Mouse (Mus musculus) neural tube, embryonic 15.5 days (tissue): ENCODE measurements around the gene Slit2. TPM values are rescaled to one million over a fixed set of nuclear protein-coding genes. Genes with fewer than 3 reads are reported as not detected.

ENCODE experiments used
- ATAC-seq: fragments of 200-750 bp; cut with Nextera tagmentation; 2 replicates; pipeline ENCODE4 v1.8.0; 2017; ENCODE audit warnings: mild to moderate bottlenecking, moderate TSS enrichment, moderate library complexity; ENCODE audit not compliant: low FRiP score
- H3K27ac ChIP-seq: fragments of 300-500 bp; sonication (generic); replicated peaks from 2 replicates; pipeline ENCODE4 v1.5.1; 2015; ENCODE audit warnings: mild to moderate bottlenecking, inconsistent platforms
- H3K27me3 ChIP-seq: fragments of 300-500 bp; sonication (generic); replicated peaks from 2 replicates; pipeline ENCODE4 v1.6.1; 2015; ENCODE audit warnings: inconsistent platforms
- H3K36me3 ChIP-seq: fragments of 300-500 bp; sonication (generic); 2 replicates; pipeline ENCODE4 v1.6.1; 2015; ENCODE audit warnings: inconsistent platforms
- H3K4me1 ChIP-seq: fragments of 300-500 bp; sonication (generic); 2 replicates; pipeline ENCODE4 v1.6.1; 2015; ENCODE audit warnings: inconsistent platforms
- H3K4me2 ChIP-seq: fragments of 300-500 bp; sonication (generic); 2 replicates; pipeline ENCODE4 v1.6.1; 2015; ENCODE audit warnings: inconsistent platforms, mild to moderate bottlenecking, moderate library complexity
- H3K4me3 ChIP-seq: fragments of 300-500 bp; sonication (generic); replicated peaks from 2 replicates; pipeline ENCODE4 v1.5.1; 2015; ENCODE audit warnings: mild to moderate bottlenecking, inconsistent platforms
- H3K9ac ChIP-seq: fragments of 300-500 bp; sonication (generic); replicated peaks from 2 replicates; pipeline ENCODE4 v1.6.1; 2015; ENCODE audit warnings: mild to moderate bottlenecking, inconsistent platforms
- H3K9me3 ChIP-seq: fragments of 300-500 bp; sonication (generic); replicated peaks from 2 replicates; pipeline ENCODE4 v1.6.1; 2016; ENCODE audit warnings: inconsistent platforms
- WGBS: fragments of 180-500 bp; shearing (Covaris S2); methylation state at CpG from one replicate; pipeline ENCODE4 v1.1.7; 2015; ENCODE audit warnings: mixed read lengths; 5-methylcytosine and 5-hydroxymethylcytosine counted together
- polyA plus RNA-seq: library from polyadenylated mRNA; unstranded; fragments of >200 nt; fragmentation: Nextera tagmentation; extraction: Ambion mirVana; gene quantifications from 2 replicates; pipeline ENCODE4 v1.2.1, GENCODE M21; 2015

The Slit2 gene
- polyA plus RNA-seq: 32.9 and 39.1 TPM in 2 replicates

DNA sequence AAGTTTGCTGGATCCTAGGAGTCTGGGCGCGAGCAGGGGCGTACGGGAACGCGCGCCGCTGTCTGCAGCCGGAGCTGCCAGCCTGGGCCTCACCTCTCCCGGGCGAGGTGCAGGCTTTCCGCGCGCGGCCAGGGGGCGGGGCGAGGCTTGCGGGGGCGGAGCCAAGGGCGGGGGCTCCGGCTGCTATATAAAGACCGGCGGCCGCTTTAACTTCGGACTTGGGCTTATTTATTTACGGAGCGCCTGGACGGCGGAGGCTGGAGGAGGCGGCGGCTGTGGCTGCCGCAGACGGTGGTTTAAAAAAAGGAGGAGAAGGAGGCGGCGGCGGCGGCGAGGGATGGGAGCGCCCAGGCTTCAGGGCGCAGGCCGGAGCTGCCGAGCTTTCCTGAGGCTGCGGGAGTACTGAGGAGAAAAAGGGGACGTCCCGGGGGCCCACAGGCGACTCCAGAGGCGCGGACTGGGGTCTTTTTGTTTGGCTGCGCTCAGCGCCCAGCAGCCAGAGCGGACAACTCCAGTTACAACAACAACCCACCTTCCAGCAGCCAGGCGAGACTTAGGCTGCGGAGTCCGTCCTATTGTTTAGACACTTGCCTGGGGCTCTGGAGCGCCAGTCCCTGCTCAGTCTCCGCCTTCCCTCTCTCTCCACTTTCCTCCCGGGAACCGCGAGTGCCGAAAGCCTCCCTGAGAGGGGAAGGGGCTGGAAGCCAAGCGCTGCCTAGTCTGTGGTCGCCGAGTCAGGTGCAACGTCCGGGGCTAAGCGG, at the start of gene Slit2:
TSS of gene Slit2 (plus strand) at position 198 of the 761 bp plus-strand sequence.
- Histone ChIP-seq H3K4me3 (peak within 1 kb of the TSS; percentile 72), H3K36me3 (no peaks in the 10 kb centered on the region), H3K27me3 (no peaks in the 10 kb centered on the region), H3K27ac (peak within 1 kb of the TSS; percentile 72), H3K4me2 (peak within 1 kb of the TSS; percentile 89), H3K4me1 (peaks cover 28% of the 10 kb centered on the region), H3K9ac (peak within 1 kb of the TSS; percentile 77), H3K9me3 (no peaks in the 10 kb centered on the region)
- 0% methylated on average over 65 of the region's 66 CpGs for WGBS
- peak; percentile 89 for ATAC-seq

DNA sequence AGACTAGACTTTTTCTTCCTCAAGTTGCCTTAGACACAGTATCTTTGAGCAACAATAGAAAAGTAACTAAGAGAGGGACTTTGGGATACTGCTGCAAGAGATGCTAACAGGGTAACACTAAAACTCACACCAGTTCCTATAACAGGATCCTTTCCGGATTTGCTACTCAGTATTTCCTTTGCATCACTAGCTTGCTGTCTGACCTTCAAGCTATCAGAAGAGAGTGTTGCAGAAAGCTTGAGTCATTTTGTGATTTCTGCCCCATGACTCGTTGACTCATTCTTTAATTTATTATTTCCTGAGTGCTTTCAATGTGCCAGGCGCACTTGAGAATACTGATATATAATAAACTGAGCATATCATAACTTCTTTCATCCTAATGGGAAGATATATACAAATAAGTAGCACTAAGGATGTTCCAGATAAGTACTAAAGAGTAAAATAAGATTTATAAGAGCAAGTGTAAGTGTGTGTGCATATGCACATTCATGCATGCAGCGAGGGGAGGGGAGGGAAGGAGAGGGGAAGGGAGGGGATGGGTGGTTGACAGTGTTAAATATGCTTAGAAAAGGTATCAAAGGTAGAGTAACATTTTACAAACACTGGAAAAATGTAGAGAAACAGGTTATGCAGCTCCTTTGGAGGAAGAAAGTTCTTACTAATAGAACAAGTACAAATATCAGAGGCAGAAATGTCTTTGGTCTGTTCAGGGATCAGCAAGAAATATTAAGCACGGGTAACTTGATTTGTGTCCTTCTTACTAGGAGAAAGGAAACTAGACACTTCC, 44.2 kb upstream of the Slit2 start:
- no peaks in the 10 kb centered on the region for H3K36me3 ChIP-seq
- no peaks in the 10 kb centered on the region for H3K27me3 ChIP-seq
- no peaks in the 10 kb centered on the region for H3K4me1 ChIP-seq
- no peak overlapping the region for H3K4me3 ChIP-seq
- no peak overlapping the region for H3K4me2 ChIP-seq
- H3K9ac ChIP-seq: no peak overlapping the region
- ATAC-seq: no peak
- H3K27ac ChIP-seq: no peak overlapping the region
- no peaks in the 10 kb centered on the region for H3K9me3 ChIP-seq
- WGBS: 80% methylated on average over 5 of the region's 5 CpGs

DNA sequence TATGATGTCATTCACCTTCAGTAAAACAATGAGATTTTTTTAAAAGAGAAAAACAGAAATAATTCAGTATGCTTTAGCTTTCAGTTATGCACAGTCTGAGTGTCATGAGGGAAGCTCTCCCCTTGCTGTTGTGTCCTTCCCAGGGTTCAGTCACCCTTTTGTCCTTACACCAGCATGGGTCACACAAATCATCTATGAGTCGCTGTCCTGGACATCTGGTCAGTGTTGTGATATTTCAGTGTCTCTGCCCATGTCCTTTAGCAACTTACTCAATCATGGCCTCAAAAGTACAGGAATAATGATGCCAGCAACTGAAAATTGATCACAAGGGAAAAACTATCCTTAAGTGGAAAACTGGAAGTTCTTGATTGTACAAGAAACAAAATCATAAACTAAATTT, 26.5 kb upstream of the Slit2 start:
- ATAC-seq: no peak
- Histone ChIP-seq H3K9ac (no peak overlapping the region), H3K27ac (no peak overlapping the region), H3K27me3 (no peaks in the 10 kb centered on the region), H3K36me3 (no peaks in the 10 kb centered on the region), H3K4me2 (no peak overlapping the region), H3K9me3 (no peaks in the 10 kb centered on the region), H3K4me3 (no peak overlapping the region), H3K4me1 (no peaks in the 10 kb centered on the region)
- 72% methylated on average over 1 of the region's 1 CpGs for WGBS

DNA sequence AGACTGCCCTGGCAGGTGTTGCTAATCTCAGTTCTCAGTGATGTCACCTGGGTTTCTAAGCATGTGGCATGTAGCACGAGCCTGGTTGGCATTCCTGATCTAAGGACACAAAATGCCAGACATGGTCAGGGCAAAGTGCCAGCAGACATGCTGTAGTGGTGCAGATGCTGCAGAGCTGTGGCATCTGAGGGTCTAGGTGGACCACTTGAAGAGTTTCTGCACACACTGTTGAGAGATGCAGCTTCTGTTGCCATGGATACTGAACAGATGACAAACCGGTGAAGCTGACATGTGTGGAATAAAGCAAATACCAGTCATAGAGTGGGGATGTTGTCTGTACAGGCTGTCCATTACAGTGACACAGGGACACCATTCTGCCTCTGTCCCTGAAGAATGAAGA, 7.1 kb upstream of the Slit2 start:
- Histone ChIP-seq H3K9me3 (no peaks in the 10 kb centered on the region), H3K27ac (no peak overlapping the region), H3K4me1 (no peaks in the 10 kb centered on the region), H3K9ac (no peak overlapping the region), H3K4me3 (no peak overlapping the region), H3K27me3 (no peaks in the 10 kb centered on the region), H3K36me3 (no peaks in the 10 kb centered on the region), H3K4me2 (no peak overlapping the region)
- no peak; the same call in 1 of the 2 replicates for ATAC-seq
- WGBS: 55% methylated on average over 2 of the region's 2 CpGs

DNA sequence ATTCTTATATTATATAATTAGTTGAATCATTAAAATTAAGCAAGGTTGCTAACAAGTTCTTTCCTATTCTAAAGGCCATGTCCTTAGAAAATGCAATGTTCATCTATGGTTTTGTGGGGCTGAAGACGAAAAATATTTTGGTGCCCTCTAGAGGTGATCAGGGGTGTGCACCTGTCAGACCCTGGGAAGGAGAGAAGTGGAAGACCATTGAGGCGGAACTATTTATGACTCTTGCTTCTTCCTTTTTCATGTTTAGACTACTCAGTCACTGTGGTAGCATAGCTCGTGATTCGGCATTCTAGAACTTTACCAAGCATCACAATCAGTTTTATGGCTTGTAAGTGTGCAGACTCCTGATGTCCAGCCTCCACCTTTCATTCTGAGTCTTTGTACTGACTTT, 3.6 kb upstream of the Slit2 start:
- ATAC-seq: no peak
- no peak overlapping the region for H3K4me3 ChIP-seq
- H3K9ac ChIP-seq: no peak overlapping the region
- no peaks in the 10 kb centered on the region for H3K9me3 ChIP-seq
- H3K27me3 ChIP-seq: no peaks in the 10 kb centered on the region
- peaks cover 14% of the 10 kb centered on the region for H3K4me1 ChIP-seq
- WGBS: 21% methylated on average over 4 of the region's 4 CpGs
- H3K36me3 ChIP-seq: no peaks in the 10 kb centered on the region
- H3K27ac ChIP-seq: no peak overlapping the region
- no peak overlapping the region for H3K4me2 ChIP-seq

DNA sequence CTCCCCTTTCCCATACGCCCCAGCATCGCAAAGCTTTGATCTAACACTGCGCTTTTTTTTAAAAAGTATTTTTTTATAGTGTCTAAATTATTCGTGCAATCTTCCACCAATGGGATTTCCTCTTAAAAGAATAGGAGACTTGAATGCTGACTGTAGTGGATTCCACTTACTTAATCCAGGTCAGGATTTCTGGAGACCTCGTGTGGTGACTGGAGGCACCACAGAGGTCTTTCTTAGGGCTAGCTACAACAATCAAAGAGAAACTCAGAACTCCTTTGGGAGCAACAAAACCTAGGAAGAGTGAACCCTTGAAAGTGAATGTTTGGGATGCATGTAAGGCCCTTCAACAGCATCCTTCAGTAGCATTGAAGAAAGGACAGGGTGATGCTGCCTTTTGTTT, 2.5 kb upstream of the Slit2 start:
- Histone ChIP-seq H3K9me3 (no peaks in the 10 kb centered on the region), H3K4me1 (peaks cover 25% of the 10 kb centered on the region), H3K9ac (no peak overlapping the region), H3K4me2 (no peak overlapping the region), H3K4me3 (no peak overlapping the region), H3K36me3 (no peaks in the 10 kb centered on the region), H3K27ac (no peak overlapping the region), H3K27me3 (no peaks in the 10 kb centered on the region)
- no peak for ATAC-seq
- WGBS: 29% methylated on average over 5 of the region's 5 CpGs

DNA sequence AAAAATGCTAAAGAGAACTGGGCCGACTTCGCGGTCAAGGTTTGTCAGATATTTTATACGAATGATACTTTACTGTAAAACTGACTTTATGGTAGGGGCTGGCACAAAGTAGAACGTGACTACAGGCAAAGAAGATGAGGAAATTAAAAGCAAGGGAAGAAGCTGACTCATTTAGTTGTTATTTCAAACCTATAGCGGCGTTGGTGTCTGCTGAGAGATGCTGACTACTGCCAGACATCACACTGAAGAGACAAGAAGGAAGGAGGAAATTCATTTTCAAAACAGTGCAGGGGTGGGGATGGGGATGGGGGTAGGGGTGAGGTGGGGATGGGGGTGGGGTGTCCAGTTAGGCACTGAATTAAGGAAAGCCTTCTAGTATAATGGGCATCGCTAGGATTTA, 987 bp upstream of the Slit2 start:
- Histone ChIP-seq H3K27ac (no peak overlapping the region), H3K36me3 (no peaks in the 10 kb centered on the region), H3K9me3 (no peaks in the 10 kb centered on the region), H3K4me2 (peak overlapping the region; percentile 89), H3K4me3 (no peak overlapping the region), H3K9ac (no peak overlapping the region), H3K27me3 (no peaks in the 10 kb centered on the region), H3K4me1 (peaks cover 28% of the 10 kb centered on the region)
- 57% methylated on average over 8 of the region's 8 CpGs for WGBS
- ATAC-seq: no peak

DNA sequence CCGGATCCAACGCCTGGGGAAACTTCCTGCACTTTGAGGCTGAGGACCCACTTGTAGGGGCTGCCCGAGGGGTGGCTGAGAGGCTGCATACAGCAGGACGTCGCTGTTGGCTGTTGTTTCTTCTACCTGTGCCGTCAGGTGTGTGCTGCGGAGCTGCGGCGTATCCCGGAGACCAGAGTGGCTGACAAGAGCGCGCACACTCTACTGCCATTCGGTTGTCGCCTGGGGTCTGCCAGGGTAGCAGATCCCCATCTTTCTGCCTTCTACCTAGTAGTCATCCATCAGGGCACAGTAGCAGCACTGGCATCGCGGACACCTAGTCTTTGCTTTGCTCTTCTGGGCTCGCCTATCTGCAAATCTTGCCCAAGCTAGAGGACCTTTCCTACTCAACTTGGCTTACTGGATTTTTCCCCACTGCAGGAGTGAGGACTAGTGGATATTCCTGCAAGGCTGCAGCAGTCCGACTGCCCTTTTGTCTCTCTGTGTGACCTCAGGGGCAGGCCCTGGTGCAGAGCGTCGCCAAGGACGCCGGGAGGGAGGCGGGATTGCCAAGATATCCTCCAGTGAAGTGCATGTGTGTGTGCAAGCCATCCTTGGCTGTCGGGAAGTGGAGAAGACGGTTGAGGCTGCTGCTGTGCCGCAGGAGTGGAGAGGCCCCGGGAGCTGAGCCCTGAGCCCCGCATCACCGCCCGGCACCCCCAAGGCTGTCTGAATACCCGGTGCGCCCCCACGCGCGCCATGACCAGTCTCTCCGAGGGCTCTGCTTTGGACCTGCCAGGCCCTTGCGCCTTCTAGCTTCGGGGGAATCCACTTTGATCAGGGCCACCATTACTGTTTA, 1.0 kb downstream of the Slit2 start:
- H3K27me3 ChIP-seq: no peaks in the 10 kb centered on the region
- peak overlapping the region; percentile 72 for H3K4me3 ChIP-seq
- no peaks in the 10 kb centered on the region for H3K9me3 ChIP-seq
- peak overlapping the region; percentile 77 for H3K9ac ChIP-seq
- H3K4me1 ChIP-seq: peaks cover 33% of the 10 kb centered on the region
- peak overlapping the region; percentile 72 for H3K27ac ChIP-seq
- under 1% methylated on average over 38 of the region's 38 CpGs for WGBS
- peak; percentile 19 for ATAC-seq
- no peaks in the 10 kb centered on the region for H3K36me3 ChIP-seq
- H3K4me2 ChIP-seq: peak overlapping the region; percentile 89

DNA sequence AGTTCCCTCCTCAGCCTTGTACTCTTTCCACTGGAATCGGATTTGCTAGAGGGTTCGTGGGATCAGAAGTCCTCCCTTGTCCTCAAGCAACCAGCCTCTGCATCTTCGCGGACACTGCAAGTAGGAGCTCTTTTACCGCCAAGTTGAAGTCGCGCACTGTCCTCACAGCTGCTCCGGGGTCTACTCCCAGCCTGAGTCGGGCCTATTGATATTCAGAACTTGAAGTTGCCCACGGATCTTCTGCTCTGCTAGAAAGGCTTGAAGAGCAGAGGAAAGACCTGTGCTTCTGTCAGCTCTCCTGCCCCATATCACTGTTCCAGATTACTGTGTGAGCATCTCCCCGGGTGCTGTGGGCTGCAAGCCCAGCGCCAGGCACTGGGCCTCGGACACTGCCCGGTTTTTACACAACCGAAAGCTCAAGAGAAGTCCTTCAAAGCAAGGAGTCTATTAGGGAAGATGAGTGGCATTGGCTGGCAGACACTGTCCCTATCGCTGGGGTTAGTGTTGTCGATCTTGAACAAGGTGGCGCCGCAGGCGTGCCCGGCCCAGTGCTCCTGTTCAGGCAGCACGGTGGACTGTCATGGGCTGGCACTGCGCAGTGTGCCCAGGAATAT, 1.8 kb downstream of the Slit2 start:
- Histone ChIP-seq H3K27me3 (no peaks in the 10 kb centered on the region), H3K36me3 (no peaks in the 10 kb centered on the region), H3K27ac (peak overlapping the region; percentile 7), H3K9ac (peak overlapping the region; percentile 77), H3K4me2 (peak overlapping the region; percentile 89), H3K4me3 (peak overlapping the region; percentile 72), H3K4me1 (peaks cover 33% of the 10 kb centered on the region), H3K9me3 (no peaks in the 10 kb centered on the region)
- ATAC-seq: peak; percentile 15
- WGBS: 2% methylated on average over 23 of the region's 23 CpGs

DNA sequence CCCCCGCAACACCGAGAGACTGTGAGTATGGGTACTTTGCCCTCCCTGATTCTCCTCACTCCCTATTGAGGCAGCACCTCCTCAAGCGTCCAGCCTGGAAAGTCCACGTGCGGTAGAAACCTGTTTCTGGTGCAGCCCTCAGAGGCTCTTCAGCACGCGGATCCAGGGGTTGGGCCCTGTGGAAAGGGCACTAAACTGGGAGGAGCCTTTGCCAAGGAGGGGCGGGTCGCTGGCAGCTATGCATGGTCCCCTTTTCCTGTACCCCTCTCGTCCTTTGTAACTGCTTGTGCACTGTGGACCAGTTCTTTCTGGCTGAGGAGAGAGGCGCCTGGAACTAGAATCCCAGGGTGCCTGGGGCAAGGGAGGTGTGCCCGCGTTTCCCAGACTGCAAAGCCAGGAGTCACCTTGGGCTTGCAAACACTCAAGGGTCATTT, 2.3 kb downstream of the Slit2 start:
- H3K9ac ChIP-seq: peak overlapping the region; percentile 77
- H3K4me1 ChIP-seq: peaks cover 33% of the 10 kb centered on the region
- ATAC-seq: peak; percentile 14
- no peaks in the 10 kb centered on the region for H3K9me3 ChIP-seq
- peak overlapping the region; percentile 72 for H3K4me3 ChIP-seq
- H3K4me2 ChIP-seq: peak overlapping the region; percentile 89
- 0% methylated on average over 13 of the region's 13 CpGs for WGBS
- H3K27me3 ChIP-seq: no peaks in the 10 kb centered on the region
- H3K27ac ChIP-seq: peak overlapping the region; percentile 7; the same call in 1 of the 2 replicates
- H3K36me3 ChIP-seq: no peaks in the 10 kb centered on the region
